Mouse (Mus musculus) cerebellum, adult 2 months (tissue): ENCODE measurements around the gene Tfrc. TPM values are rescaled to one million over a fixed set of nuclear protein-coding genes. Genes with fewer than 3 reads are reported as not detected.

Experiments used
- DNase-seq, 2 experiments: peaks; one replicate each; pipeline ENCODE4 v3.0.0; 2021
- H3K27ac ChIP-seq: fragments of 200-500 bp; 2 replicates; pipeline ENCODE4 v1.5.1; 2012; ENCODE audit warnings: low read length, control low read depth, inconsistent platforms; ENCODE audit not compliant: insufficient read depth
- H3K27me3 ChIP-seq: fragments of 200-500 bp; 2 replicates; pipeline ENCODE4 v1.6.1; 2012; ENCODE audit warnings: inconsistent platforms, mild to moderate bottlenecking, low read length, moderate library complexity; ENCODE audit not compliant: control insufficient read depth, insufficient read depth
- H3K4me1 ChIP-seq: fragments of 200-500 bp; 2 replicates; pipeline ENCODE4 v1.6.1; 2011; ENCODE audit warnings: low read length; ENCODE audit not compliant: control insufficient read depth, insufficient read depth
- H3K4me3 ChIP-seq: fragments of 200-500 bp; replicated peaks from 2 replicates; pipeline ENCODE3; 2011; ENCODE audit warnings: mild to moderate bottlenecking, low read depth, low read length, control low read depth; ENCODE audit not compliant: insufficient read depth
- CTCF ChIP-seq: fragments of 200-500 bp; IDR thresholded peaks from 2 replicates; pipeline ENCODE4 v1.5.1; 2011; ENCODE audit warnings: low read depth, mild to moderate bottlenecking, control low read depth, low read length, moderate library complexity, borderline replicate concordance; ENCODE audit not compliant: insufficient read depth
- POLR2A ChIP-seq: fragments of 200-500 bp; IDR thresholded peaks from 2 replicates; pipeline ENCODE4 v1.6.1; 2011; ENCODE audit warnings: low read length, control low read depth, borderline replicate concordance; ENCODE audit not compliant: insufficient read depth
- WGBS: fragments of 180-500 bp; shearing (Covaris S2); methylation state at CpG from one replicate; pipeline ENCODE4 v1.1.7; 2018; 5-methylcytosine and 5-hydroxymethylcytosine counted together
- polyA plus RNA-seq: library from polyadenylated mRNA; depleted of rRNA; stranded (reverse); fragments of >200 nt; gene quantifications from 2 replicates; pipeline ENCODE4 v1.2.3, GENCODE M21; 2012

The Tfrc gene
- polyA plus RNA-seq, 1 experiment = 82.5 TPM

DNA sequence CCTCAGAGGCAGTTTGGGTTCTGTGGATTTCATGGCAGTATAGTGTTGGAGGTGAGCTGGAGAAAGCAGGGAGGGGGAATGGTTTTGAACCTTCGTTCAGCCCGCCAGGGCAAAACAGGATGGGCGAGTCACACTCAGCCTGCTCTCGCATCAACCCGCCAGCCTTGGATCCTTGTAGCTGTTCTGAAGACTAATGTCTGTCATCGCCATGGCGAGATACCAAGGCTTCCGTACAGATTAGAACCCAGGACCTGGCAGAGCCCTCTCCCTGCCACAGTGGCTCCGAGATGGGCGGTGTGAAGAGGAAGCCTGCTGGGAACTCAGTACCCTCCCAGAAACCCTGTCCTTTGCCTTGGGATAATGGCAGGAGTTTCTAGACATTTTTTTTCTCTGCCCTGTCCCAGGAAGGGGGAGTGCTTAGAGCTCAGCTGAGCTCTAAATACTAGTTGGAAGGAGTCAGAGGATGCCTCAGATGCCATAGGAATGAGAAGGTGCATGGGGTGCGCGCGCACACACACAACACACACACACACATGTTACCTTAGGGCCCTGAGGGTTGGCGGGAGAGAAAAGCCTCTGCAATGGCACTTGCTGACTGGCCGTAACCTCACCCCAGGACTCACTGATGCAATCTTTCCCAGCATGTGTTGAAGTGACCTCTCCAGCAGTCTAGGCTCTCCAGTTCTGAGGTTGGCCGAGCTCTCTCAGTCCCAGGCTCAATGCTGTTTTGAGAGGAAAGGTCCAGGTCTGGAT, 49.0 kb downstream of the Tfrc start:
- no peak overlapping the region for H3K4me3 ChIP-seq
- no peaks in the 10 kb centered on the region for H3K27me3 ChIP-seq
- TF ChIP-seq CTCF (no peak), POLR2A (no peak)
- WGBS = 84% methylated on average over 16 of the region's 16 CpGs
- peaks cover 38% of the 10 kb centered on the region for H3K4me1 ChIP-seq
- H3K27ac ChIP-seq = no peak overlapping the region
- no peak for DNase-seq

DNA sequence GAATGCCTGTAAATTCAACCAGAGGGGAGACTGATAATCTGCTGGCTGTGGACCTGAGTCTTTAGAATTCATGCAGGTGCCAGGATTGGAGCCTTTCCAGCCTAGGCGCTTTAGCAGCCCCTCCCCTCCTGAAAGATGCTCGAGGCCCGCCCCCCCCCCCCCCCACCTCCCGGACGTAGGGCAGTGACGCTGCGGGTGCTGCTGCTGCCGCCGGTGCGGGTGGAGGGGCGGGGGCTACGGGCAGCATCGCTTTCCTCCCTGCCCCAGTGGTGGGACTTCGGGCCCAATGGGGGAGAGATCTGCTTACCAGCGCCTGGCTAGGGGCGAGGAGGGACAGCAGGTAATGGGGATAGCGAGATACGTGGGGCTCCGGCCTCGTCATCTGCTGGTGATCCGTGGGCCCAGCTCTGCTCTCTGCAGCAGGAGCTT, 50.0 kb downstream of the Tfrc start:
- Histone ChIP-seq H3K27me3 (no peaks in the 10 kb centered on the region), H3K4me3 (peak overlapping the region; percentile 71), H3K27ac (peak overlapping the region; percentile 75), H3K4me1 (peaks cover 44% of the 10 kb centered on the region)
- 1% methylated on average over 20 of the region's 21 CpGs for WGBS
- TF ChIP-seq POLR2A (0 out of 2 replicates have a peak, but pooled peaks have one; percentile 37), CTCF (no peak)
- DNase-seq = peak; percentile 75 to 80

DNA sequence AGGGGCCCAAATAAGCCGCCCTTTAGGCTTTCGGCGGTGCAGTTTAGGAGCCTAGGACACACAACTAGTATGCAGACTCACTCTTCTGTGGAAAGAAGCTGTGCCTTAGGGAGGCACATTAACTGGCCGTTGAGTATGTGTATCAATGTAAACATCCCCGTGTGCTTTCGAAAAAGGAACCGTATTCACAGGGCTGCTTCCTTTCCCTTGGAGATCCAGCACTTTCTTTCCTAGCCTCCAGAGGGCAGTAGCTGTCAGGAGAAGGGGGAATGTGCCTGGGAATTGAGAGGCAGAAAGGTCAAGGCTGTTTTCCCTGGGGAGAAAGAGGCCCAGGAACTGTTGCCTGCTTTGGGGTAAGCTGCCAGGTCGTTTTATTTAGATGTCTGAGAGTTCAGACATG, 50.7 kb downstream of the Tfrc start:
- Histone ChIP-seq H3K27me3 (no peaks in the 10 kb centered on the region), H3K27ac (peak overlapping the region; percentile 75), H3K4me1 (peaks cover 45% of the 10 kb centered on the region), H3K4me3 (peak overlapping the region; percentile 71)
- WGBS = 2% methylated on average over 8 of the region's 8 CpGs
- TF ChIP-seq CTCF (peak; percentile 89), POLR2A (no peak)
- peak; percentile 84 to 85 for DNase-seq

DNA sequence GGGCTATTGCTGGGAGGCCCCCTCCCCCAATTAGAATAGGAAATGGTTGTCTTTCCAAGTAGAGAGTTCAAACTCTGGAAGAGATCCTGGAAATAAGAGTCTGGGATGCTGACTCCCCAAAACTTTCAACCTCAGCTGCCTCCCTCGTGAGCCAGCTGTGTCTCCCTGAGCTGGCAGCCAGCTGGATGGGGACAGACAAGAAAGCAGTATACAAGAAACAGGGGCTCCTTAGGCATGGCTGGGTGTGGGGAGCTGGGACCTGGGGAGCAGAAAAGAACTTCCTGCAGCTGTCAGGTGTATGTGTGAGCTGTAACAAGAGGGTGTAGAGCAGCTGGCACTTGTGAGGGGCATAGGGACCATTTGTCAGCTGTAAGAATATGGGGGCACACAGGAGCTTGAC, 51.4 kb downstream of the Tfrc start:
- Histone ChIP-seq H3K27me3 (no peaks in the 10 kb centered on the region), H3K4me1 (peaks cover 41% of the 10 kb centered on the region), H3K27ac (peak overlapping the region; percentile 66), H3K4me3 (no peak overlapping the region)
- TF ChIP-seq CTCF = no peak
- TF ChIP-seq POLR2A = no peak
- peak in 1 of 2 experiments; percentile 31 for DNase-seq
- WGBS = 6% methylated on average over 1 of the region's 1 CpGs

DNA sequence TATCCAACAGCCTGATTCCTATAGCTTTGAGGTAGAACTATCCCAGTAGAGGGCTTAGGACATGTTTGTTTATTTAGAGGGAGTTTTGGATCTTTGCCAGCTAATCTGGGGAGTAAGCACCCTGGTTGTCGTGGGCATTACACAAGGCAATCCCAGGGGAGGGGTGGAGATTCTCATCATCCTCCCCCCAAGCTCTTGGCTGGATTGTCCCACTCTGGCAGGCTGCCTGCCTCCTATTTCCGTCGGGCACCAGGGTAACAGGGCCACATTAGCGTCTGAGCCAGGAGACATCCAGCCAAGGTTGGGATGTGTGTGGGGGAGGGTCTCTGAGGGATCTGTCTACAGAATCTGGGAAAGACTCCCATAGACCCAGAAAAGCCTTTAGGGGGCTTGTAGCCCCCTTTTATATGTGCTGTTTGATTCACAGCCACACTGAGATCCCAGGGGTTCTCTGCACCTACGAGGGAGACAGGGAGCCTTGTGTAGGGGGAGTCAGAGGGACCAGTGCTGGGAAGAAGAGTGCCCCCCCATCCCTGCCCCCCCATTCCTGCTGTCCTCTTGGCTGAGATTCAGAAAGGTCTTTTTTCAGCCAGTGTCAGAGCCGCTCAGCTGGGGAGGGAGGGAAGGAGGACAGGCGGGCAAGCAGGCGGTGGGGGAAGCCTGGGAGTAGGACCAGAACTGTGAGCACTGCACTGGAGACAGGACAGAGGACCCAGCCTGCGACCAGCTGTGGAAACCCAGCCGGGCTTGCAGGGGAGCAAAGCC, 52.0 kb downstream of the Tfrc start:
- H3K4me3 ChIP-seq = peak overlapping the region; percentile 56
- WGBS = 0% methylated on average over 10 of the region's 10 CpGs

DNA sequence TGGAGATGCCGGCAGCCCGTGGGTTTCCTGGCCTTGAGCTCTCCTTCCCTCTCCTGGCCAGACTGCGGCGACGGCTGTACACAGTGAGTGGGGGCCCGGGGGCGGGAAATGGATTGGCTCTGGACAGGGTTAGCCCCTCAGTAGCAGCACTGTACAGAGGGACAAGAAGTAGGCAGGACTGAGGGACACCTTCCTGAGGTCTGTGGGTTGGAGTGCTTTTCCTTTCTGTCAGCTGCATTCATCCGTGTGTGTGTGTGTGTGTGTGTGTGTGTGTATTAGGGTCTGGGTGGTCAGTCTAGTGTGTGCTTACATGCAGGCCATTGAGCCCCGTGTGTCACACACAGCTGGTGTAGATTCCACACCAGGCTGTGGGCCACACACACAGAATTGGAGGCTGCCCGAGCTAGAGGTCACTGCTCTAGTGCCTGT, 52.8 kb downstream of the Tfrc start:
- DNase-seq = peak; percentile 41 to 57
- TF ChIP-seq CTCF (no peak), POLR2A (no peak)
- Histone ChIP-seq H3K4me3 (peak overlapping the region; percentile 56), H3K27ac (peak overlapping the region; percentile 66), H3K27me3 (no peaks in the 10 kb centered on the region), H3K4me1 (peaks cover 46% of the 10 kb centered on the region)
- WGBS = 6% methylated on average over 10 of the region's 10 CpGs

More for the DNA sequence above, 52.0 kb downstream of the Tfrc start:
- H3K4me1 ChIP-seq = peaks cover 43% of the 10 kb centered on the region
- TF ChIP-seq POLR2A (0 out of 2 replicates have a peak, but pooled peaks have one; percentile 19), CTCF (no peak)
- peak; percentile 84 to 85 for DNase-seq
- peak overlapping the region; percentile 66 for H3K27ac ChIP-seq
- no peaks in the 10 kb centered on the region for H3K27me3 ChIP-seq

DNA sequence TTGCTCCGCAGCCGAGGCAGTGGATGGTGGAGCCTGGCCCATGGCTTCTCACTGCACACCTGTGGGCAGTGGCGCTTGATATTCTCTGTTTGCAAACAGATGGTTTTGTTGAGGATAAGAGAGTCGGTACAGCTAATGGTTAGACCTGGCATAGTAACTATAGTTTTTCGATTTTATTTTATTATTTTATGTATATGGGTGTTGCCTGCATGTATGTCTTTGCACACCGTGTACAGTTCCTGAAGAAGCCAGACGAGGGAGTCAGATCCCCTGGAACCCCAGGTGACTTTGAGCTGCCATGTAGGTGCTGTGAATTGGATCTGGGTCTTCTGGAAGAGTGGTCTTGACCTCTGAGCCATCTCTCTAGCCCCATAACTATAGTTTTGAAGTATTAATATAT, 53.7 kb downstream of the Tfrc start:
- Histone ChIP-seq H3K27ac (0 out of 2 replicates have a peak overlapping the region, but pooled peaks have one; percentile 66), H3K4me1 (peaks cover 43% of the 10 kb centered on the region), H3K27me3 (no peaks in the 10 kb centered on the region), H3K4me3 (peak overlapping the region; percentile 56)
- DNase-seq = no peak
- 63% methylated on average over 7 of the region's 7 CpGs for WGBS
- no peak for TF ChIP-seq POLR2A
- TF ChIP-seq CTCF = no peak
